Mouse (Mus musculus): Measurements from ENCODE around the gene Mmp14.

- no peak for TF ChIP-seq EP300 (IDR thresholded peaks at IDR 0.05; ENCODE audit: low read depth)
- no peak for TF ChIP-seq CTCF (IDR thresholded peaks at IDR 0.05; ENCODE audit: low read depth)
Measured at GRCm38 (mm10) chr14:54432837-54433830, 1.7 kb downstream of the Mmp14 start.
